ENCODE assay signal across 8 mouse cellular contexts in the genomic region with DNA sequence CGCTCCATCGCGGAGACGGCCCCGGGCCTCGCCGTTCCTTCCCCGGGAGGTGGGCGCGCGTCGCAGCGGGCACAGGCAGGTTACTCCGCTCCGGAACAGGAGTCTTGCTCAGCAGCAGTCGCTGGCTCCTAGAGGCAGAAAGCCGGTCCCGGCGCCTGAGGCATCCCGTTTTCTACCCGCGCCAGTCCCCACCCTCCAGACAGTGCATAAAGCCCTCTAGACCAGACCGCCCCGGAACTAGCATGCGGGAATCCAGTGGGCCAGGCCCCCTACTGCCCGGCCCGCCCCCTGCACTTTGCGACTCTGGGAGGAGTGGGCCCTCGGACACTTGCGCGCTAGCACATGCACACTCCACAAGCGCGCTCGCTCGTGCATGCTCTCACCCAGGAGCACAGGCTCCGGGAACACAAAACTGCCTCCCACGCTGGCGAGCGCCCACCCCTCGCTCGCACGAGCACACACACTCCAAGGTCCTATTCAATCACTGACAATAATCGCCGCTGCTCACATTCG. TPM values are rescaled to one million over a fixed set of nuclear protein-coding genes. Genes with fewer than 3 reads are reported as not detected.
A peak's percentile ranks its signal among the peaks of the same experiment; 100 is the strongest.
DNase-seq lines count a peak whose midpoint lies in the region; ATAC-seq lines count a peak whose summit lies in the region.

A gene (minus strand): TSS at position 180 of the 513 bp plus-strand sequence.

- peak; percentile 35 to 36 for DNase-seq in right cerebral cortex, postnatal 10 days (ENCODE audit: low spot score in 2 of 2)
- no peak for DNase-seq in right cerebral cortex, adult 2 months (ENCODE audit: low spot score in 2 of 2)
- DNase-seq in embryo, embryonic 9.5 days (ENCODE audit: extremely low spot score): peak; percentile 86
- DNase-seq in layer of hippocampus, postnatal 36 days: peak; percentile 10 to 13
- DNase-seq in lung, postnatal 4 days: peak; percentile 59 to 73
- DNase-seq in c-Kit-positive CD71-positive TER-119-positive erythroid progenitor cells, embryonic 14.5 days (ENCODE audit: low spot score): no peak

- 0% methylated on average over 45 of the region's 45 CpGs for WGBS in stomach, embryonic 14.5 days

- peak; percentile 6 to 35; a peak in 1 of 4 replicates for ATAC-seq in hematopoietic stem cell, adult 5-6 weeks (replicated peaks in 1 of 2; ENCODE audit: insufficient read depth in 1 of 2, low FRiP score in 2 of 2, low TSS enrichment in 1 of 2, low read depth in 1 of 2, poor library complexity in 2 of 2, severe bottlenecking in 2 of 2)
- peak; percentile 77; the same call in 1 of the 2 replicates for ATAC-seq in stomach, embryonic 14.5 days (ENCODE audit: insufficient number of reproducible peaks, insufficient read depth, low FRiP score, low read depth)

- no peaks in the 10 kb centered on the region for H3K9me3 ChIP-seq in stomach, embryonic 14.5 days (ENCODE audit: control insufficient read depth, low read depth, low read length)

- peak within 1 kb of the TSS; percentile 14; the same call in 1 of the 2 replicates for H3K9ac ChIP-seq in stomach, embryonic 14.5 days (replicated peaks; ENCODE audit: low read depth, low read length)

- H3K4me3 ChIP-seq in stomach, embryonic 14.5 days (ENCODE audit: low read depth, low read length): peak within 1 kb of the TSS; percentile 60

- peak within 1 kb of the TSS; percentile 99 for H3K4me2 ChIP-seq in stomach, embryonic 14.5 days (replicated peaks; ENCODE audit: low read depth, low read length)

- H3K4me1 ChIP-seq in stomach, embryonic 14.5 days (ENCODE audit: control insufficient read depth, insufficient read depth, low read length): 0 out of 2 replicates have a peak, but pooled peaks cover 5% of the 10 kb centered on the region

- no peaks in the 10 kb centered on the region for H3K36me3 ChIP-seq in stomach, embryonic 14.5 days (ENCODE audit: control insufficient read depth, insufficient read depth, low read length)

- no peak within 1 kb of the TSS for H3K27ac ChIP-seq in stomach, embryonic 14.5 days (ENCODE audit: low read length)

- H3K27me3 ChIP-seq in stomach, embryonic 14.5 days (ENCODE audit: control insufficient read depth, insufficient read depth, low read length): peaks cover 25% of the 10 kb centered on the region; the same call in 1 of the 2 replicates

RNA-seq across cellular contexts. Expression of the gene that starts here (rescaled TPM):
- total RNA-seq in hematopoietic stem cell, adult 5-6 weeks (2017): not detected in 2 replicates
- under 1 TPM; 0.65 to 0.86 TPM for total RNA-seq in layer of hippocampus, postnatal 36 days (2021)
- 0.84 and 1.00 TPM in 2 replicates for polyA plus RNA-seq in stomach, embryonic 14.5 days (2014; fragmentation: Nextera tagmentation; extraction: Ambion mirVana)

Comparison
In these comparisons a context has a peak if more than half of its experiments do, and no peak if none do; other contexts are left out.
1. DNase-seq: peak in right cerebral cortex, postnatal 10 days (2 of 2), embryo, embryonic 9.5 days (single experiment) and lung, postnatal 4 days (2 of 2); none in right cerebral cortex, adult 2 months (0 of 2) and c-Kit-positive CD71-positive TER-119-positive erythroid progenitor cells, embryonic 14.5 days (single experiment).
2. Peak in ATAC-seq in hematopoietic stem cell, adult 5-6 weeks; RNA of the gene not detected or under 1 TPM.
3. Peak in DNase-seq in layer of hippocampus, postnatal 36 days; RNA of the gene not detected or under 1 TPM.
4. Peak in ATAC-seq, H3K4me3 ChIP-seq, H3K9ac ChIP-seq and H3K4me2 ChIP-seq in stomach, embryonic 14.5 days; RNA of the gene not detected or under 1 TPM.